In genomic region chr6:72056548-72056947, GRCm38 (mm10) we compare ENCODE assay signal across 24 mouse cellular contexts. TPM values are rescaled to one million over a fixed set of nuclear protein-coding genes. Genes with fewer than 3 reads are reported as not detected.
DNase-seq lines count a peak whose midpoint lies in the region; ATAC-seq and TF ChIP-seq lines count a peak whose summit lies in the region.
"Had no signal": no experiment of that assay in that cellular context is flagged by ENCODE, and none has a peak within 500 bp of the region (broad histone marks: within the 10 kb centered on the region; RNA-seq: fewer than 3 reads in every experiment).

No protein-coding gene starts in this region.

- H3K4me3 ChIP-seq in megakaryocyte, embryonic 14.5 days (replicated peaks): peak overlapping the region; percentile 51
- H3K4me3 ChIP-seq in myocyte: no peak overlapping the region
- no peak overlapping the region for H3K4me3 ChIP-seq in hindbrain, postnatal 0 days (ENCODE audit: low read length)
- H3K4me3 ChIP-seq in forebrain, embryonic 13.5 days: no peak overlapping the region
- H3K4me3 ChIP-seq: embryonic facial prominence, embryonic 13.5 days; forebrain, embryonic 15.5 days; heart, embryonic 10.5 days; heart, embryonic 15.5 days; liver, embryonic 15.5 days; lung, embryonic 15.5 days; midbrain, embryonic 12.5 days had no signal

- peak overlapping the region; percentile 16 for H3K4me2 ChIP-seq in myocyte (ENCODE audit: low read depth)
- no peak overlapping the region for H3K4me2 ChIP-seq in hindbrain, postnatal 0 days (ENCODE audit: low read depth, low read length)
- H3K4me2 ChIP-seq in forebrain, embryonic 13.5 days: no peak overlapping the region
- H3K4me2 ChIP-seq: embryonic facial prominence, embryonic 13.5 days; forebrain, embryonic 15.5 days; heart, embryonic 15.5 days; liver, embryonic 15.5 days; lung, embryonic 15.5 days; midbrain, embryonic 12.5 days had no signal

- no peak for ATAC-seq in megakaryocyte, adult 5-6 weeks (ENCODE audit: poor library complexity, severe bottlenecking)
- no peak for ATAC-seq in hindbrain, postnatal 0 days
- ATAC-seq in forebrain, embryonic 13.5 days: no peak
- ATAC-seq: forebrain, embryonic 15.5 days; intestine, postnatal 0 days had no signal

- no peaks in the 10 kb centered on the region for H3K79me2 ChIP-seq in myocyte (ENCODE audit: control insufficient read depth, insufficient read depth)

- H3K4me1 ChIP-seq in megakaryocyte, embryonic 14.5 days: peaks cover 23% of the 10 kb centered on the region
- H3K4me1 ChIP-seq in hindbrain, postnatal 0 days (ENCODE audit: insufficient read depth, low read length): no peaks in the 10 kb centered on the region
- no peaks in the 10 kb centered on the region for H3K4me1 ChIP-seq in forebrain, embryonic 13.5 days
- H3K4me1 ChIP-seq: forebrain, embryonic 15.5 days; heart, embryonic 10.5 days; liver, embryonic 15.5 days; midbrain, embryonic 12.5 days had no signal

- WGBS in hindbrain, postnatal 0 days: 75% methylated on average over 2 of the region's 2 CpGs
- WGBS in forebrain, embryonic 13.5 days: 73% methylated on average over 2 of the region's 2 CpGs

- H3K36me3 ChIP-seq in megakaryocyte, embryonic 14.5 days (replicated peaks; ENCODE audit: low read length): no peaks in the 10 kb centered on the region
- H3K36me3 ChIP-seq in myocyte (ENCODE audit: control insufficient read depth, insufficient read depth): no peaks in the 10 kb centered on the region
- no peaks in the 10 kb centered on the region for H3K36me3 ChIP-seq in hindbrain, postnatal 0 days (ENCODE audit: insufficient read depth, low read length)
- no peaks in the 10 kb centered on the region for H3K36me3 ChIP-seq in forebrain, embryonic 13.5 days (ENCODE audit: poor library complexity, severe bottlenecking)
- H3K36me3 ChIP-seq: embryonic facial prominence, embryonic 13.5 days; forebrain, embryonic 15.5 days; heart, embryonic 10.5 days; heart, embryonic 15.5 days; liver, embryonic 15.5 days; lung, embryonic 15.5 days; midbrain, embryonic 12.5 days had no signal

- TF ChIP-seq POLR2A in myocyte (IDR thresholded peaks at IDR 0.05; ENCODE audit: insufficient read length, low read depth): no peak

- no peak overlapping the region for H3K27ac ChIP-seq in hindbrain, postnatal 0 days
- H3K27ac ChIP-seq in forebrain, embryonic 13.5 days: no peak overlapping the region
- H3K27ac ChIP-seq: embryonic facial prominence, embryonic 13.5 days; forebrain, embryonic 15.5 days; heart, embryonic 10.5 days; heart, embryonic 15.5 days; liver, embryonic 15.5 days; lung, embryonic 15.5 days; midbrain, embryonic 12.5 days had no signal

- H3K9ac ChIP-seq in hindbrain, postnatal 0 days (replicated peaks; ENCODE audit: low read length): no peak overlapping the region
- H3K9ac ChIP-seq in forebrain, embryonic 13.5 days: no peak overlapping the region
- H3K9ac ChIP-seq: embryonic facial prominence, embryonic 13.5 days; forebrain, embryonic 15.5 days; heart, embryonic 15.5 days; liver, embryonic 15.5 days; lung, embryonic 15.5 days; midbrain, embryonic 12.5 days had no signal

- peaks cover 4% of the 10 kb centered on the region; the same call in 1 of the 2 replicates for H3K9me3 ChIP-seq in megakaryocyte, embryonic 14.5 days
- H3K9me3 ChIP-seq in hindbrain, postnatal 0 days (ENCODE audit: low read length): no peaks in the 10 kb centered on the region
- H3K9me3 ChIP-seq in forebrain, embryonic 13.5 days (replicated peaks): no peaks in the 10 kb centered on the region
- H3K9me3 ChIP-seq: embryonic facial prominence, embryonic 13.5 days; forebrain, embryonic 15.5 days; heart, embryonic 10.5 days; heart, embryonic 15.5 days; liver, embryonic 15.5 days; lung, embryonic 15.5 days; midbrain, embryonic 12.5 days had no signal

- peaks cover 47% of the 10 kb centered on the region for H3K27me3 ChIP-seq in megakaryocyte, embryonic 14.5 days (replicated peaks)
- no peaks in the 10 kb centered on the region for H3K27me3 ChIP-seq in myocyte (ENCODE audit: control insufficient read depth, insufficient read depth, insufficient read length)
- no peaks in the 10 kb centered on the region for H3K27me3 ChIP-seq in hindbrain, postnatal 0 days (ENCODE audit: insufficient read depth, low read length)
- no peaks in the 10 kb centered on the region for H3K27me3 ChIP-seq in forebrain, embryonic 13.5 days
- H3K27me3 ChIP-seq: embryonic facial prominence, embryonic 13.5 days; forebrain, embryonic 15.5 days; heart, embryonic 15.5 days; lung, embryonic 15.5 days; midbrain, embryonic 12.5 days had no signal

- no peak for TF ChIP-seq CTCF in hindbrain, postnatal 0 days (IDR thresholded peaks at IDR 0.05; ENCODE audit: low read depth)

- DNase-seq in adrenal gland, adult (ENCODE audit: inconsistent age in 2 of 2, low spot score in 1 of 2): peak; percentile 40 to 55
- DNase-seq in adrenal gland, postnatal 4 days (ENCODE audit: low spot score in 2 of 2): no peak
- DNase-seq in Muller cell, postnatal 12 days (ENCODE audit: inconsistent ontology term): peak; percentile 80
- no peak for DNase-seq in hindbrain, postnatal 0 days (ENCODE audit: low spot score)
- DNase-seq: cerebellum, adult 18-20 months; cerebellum, postnatal 10 days; gastrocnemius, postnatal 25 days; kidney, adult 9 months; kidney, postnatal 14 days; layer of hippocampus, adult 9-11 months; liver; right cerebral cortex, postnatal 4 days had no signal

- H3ac ChIP-seq in myocyte (ENCODE audit: control insufficient read depth, insufficient read length): no peak overlapping the region

TF ChIP-seq in myocyte, 11 proteins besides CTCF, POLR2A, EP300 and RAD21:
- no peak for TF ChIP-seq TCF12 (IDR thresholded peaks at IDR 0.05; ENCODE audit: insufficient read depth, poor library complexity, severe bottlenecking)
- TF ChIP-seq MYOG (IDR thresholded peaks at IDR 0.05; ENCODE audit: control insufficient read depth in 1 of 3, insufficient read depth in 1 of 3, insufficient read length in 2 of 3, low read depth in 2 of 3): no peak
- TF ChIP-seq E2F4 (IDR thresholded peaks at IDR 0.05; ENCODE audit: insufficient read depth): no peak
- no peak for TF ChIP-seq POLR2AphosphoS2 (IDR thresholded peaks at IDR 0.05; ENCODE audit: insufficient read length, low read depth)
- no peak for TF ChIP-seq SRF (IDR thresholded peaks at IDR 0.05; ENCODE audit: control insufficient read depth, insufficient read length, low read depth)
- TF ChIP-seq TCF3 (IDR thresholded peaks at IDR 0.05; ENCODE audit: insufficient read length, low read depth): no peak
- no peak for TF ChIP-seq REST (IDR thresholded peaks at IDR 0.05; ENCODE audit: insufficient read depth, insufficient read length)
- TF ChIP-seq CEBPB (IDR thresholded peaks at IDR 0.05; ENCODE audit: insufficient read depth, poor library complexity, severe bottlenecking): no peak
- no peak for TF ChIP-seq MAX (IDR thresholded peaks at IDR 0.05; ENCODE audit: low read depth)
- no peak for TF ChIP-seq USF1 (IDR thresholded peaks at IDR 0.05; ENCODE audit: low read depth)
- TF ChIP-seq MYOD1 (IDR thresholded peaks at IDR 0.05; ENCODE audit: control insufficient read depth in 1 of 3, insufficient read length in 2 of 3, low read depth in 2 of 3): no peak

RNA-seq across cellular contexts. Expression of gene St3gal5, which starts 40.8 kb away (rescaled TPM):
- 100 to 1,000 TPM; 144 to 153 TPM for total RNA-seq in adrenal gland, postnatal 4 days (2021)
- polyA plus RNA-seq in megakaryocyte, embryonic 14.5 days (2012; ENCODE audit: insufficient read depth, low replicate concordance): 10.8 and 22.3 TPM in 2 replicates
- 57.9 and 69.2 TPM in 2 replicates for total RNA-seq in megakaryocyte, adult 5-6 weeks (2015)
- 73.5 and 121 TPM in 2 replicates for total RNA-seq in megakaryocyte, adult 5-6 weeks (2017)
- polyA plus RNA-seq in myocyte (2012; fragmentation: generic; extraction: Trizol): 94.5 TPM
- 23.5 and 28.8 TPM in 2 replicates for total RNA-seq in hindbrain, postnatal 0 days (2014; rRNA removed)
- 59.1 and 59.8 TPM in 2 replicates for polyA plus RNA-seq in hindbrain, postnatal 0 days (2015; fragmentation: Nextera tagmentation; extraction: Ambion mirVana)
- 35.6 and 36.4 TPM in 2 replicates for polyA plus RNA-seq in forebrain, embryonic 13.5 days (2015; fragmentation: Nextera tagmentation; extraction: Ambion mirVana)

Comparison
In these comparisons a context has a peak if more than half of its experiments do, and no peak if none do; other contexts are left out.
1. DNase-seq: peak in adrenal gland, adult (2 of 2) and Muller cell, postnatal 12 days (single experiment); none in adrenal gland, postnatal 4 days (0 of 2) and hindbrain, postnatal 0 days (single experiment).